Mouse (Mus musculus) C2C12 (cell line): ENCODE measurements around the gene A030014E15Rik.

Experiments used
- CTCF ChIP-seq: IDR thresholded peaks from one replicate; pipeline ENCODE4 v1.5.1; 2011; ENCODE audit not compliant: control insufficient read depth, insufficient read depth, insufficient read length
- FOSL1 ChIP-seq: IDR thresholded peaks from one replicate; pipeline ENCODE4 v1.8.0; 2011; ENCODE audit warnings: mild to moderate bottlenecking, low read length; ENCODE audit not compliant: poor library complexity, insufficient read depth, severe bottlenecking
- MAX ChIP-seq: IDR thresholded peaks from one replicate; pipeline ENCODE4 v1.6.1; 2011; ENCODE audit warnings: mild to moderate bottlenecking, control low read depth
- MYOD1 ChIP-seq: IDR thresholded peaks from one replicate; pipeline ENCODE4 v1.6.1; 2011; ENCODE audit warnings: low read depth; ENCODE audit not compliant: control insufficient read depth, insufficient read length
- MYOG ChIP-seq: IDR thresholded peaks from one replicate; pipeline ENCODE4 v1.6.1; 2011; ENCODE audit not compliant: control insufficient read depth, insufficient read length; ENCODE audit errors: extremely low read depth

GRCm38 (mm10) chr1:82901201-82901600 is 23.5 kb upstream of the A030014E15Rik start:
- TF ChIP-seq MAX (no peak), CTCF (no peak), FOSL1 (no peak), MYOG (no peak), MYOD1 (no peak)
